Mouse (Mus musculus): ENCODE data around the gene Zdbf2. TPM values are rescaled to one million over a fixed set of nuclear protein-coding genes. Genes with fewer than 3 reads are reported as not detected.
"Not testable (repeated sequence)": the region's sequence is repeated elsewhere in the genome, so short reads cannot be mapped to it uniquely, and the experiment has no call there.

The Zdbf2 gene
- polyA plus RNA-seq, 1 experiment from 2014 or later = 3.4 TPM

DNA sequence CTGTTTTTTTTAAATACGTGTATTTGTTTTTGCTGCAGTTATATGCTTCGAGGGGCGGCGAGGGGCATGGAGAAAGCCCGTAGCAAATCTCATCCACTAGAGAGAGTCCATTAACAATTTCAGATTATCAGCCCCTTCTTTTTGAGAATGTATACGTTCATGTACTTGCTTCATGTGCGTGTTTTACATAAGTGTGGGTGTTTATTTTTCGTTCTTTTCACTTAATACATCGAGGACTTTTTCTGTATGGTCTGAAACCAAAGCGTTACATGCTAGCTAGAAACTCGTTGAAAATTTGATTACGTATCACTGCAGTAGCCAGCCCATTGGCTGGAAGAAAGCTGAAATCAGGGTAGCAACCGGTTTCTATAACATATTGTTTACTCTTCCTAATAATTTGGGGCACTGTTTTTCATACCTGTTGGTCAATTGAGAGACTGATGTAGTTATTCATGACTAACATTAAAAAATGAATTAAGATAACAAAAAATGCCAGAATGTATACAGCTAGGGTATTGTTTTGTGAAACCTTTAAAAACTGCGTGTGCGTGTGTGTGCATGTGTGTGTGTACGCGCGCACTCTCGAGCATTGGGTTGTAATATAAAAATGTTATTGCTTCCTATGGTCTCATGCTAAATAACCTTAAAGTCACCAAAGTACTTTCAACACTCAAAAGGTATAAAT is 1.1 kb downstream of the Zdbf2 start:
- Histone ChIP-seq H3K9ac (ENCODE audit: low read length) (no peak overlapping the region; the same call in 1 of the 2 replicates), H3K4me2 (ENCODE audit: low read depth, low read length) (peak overlapping the region; percentile 82), H3K4me3 (ENCODE audit: low read length) (peak overlapping the region; percentile 59), H3K4me1 (replicated peaks; ENCODE audit: control insufficient read depth, insufficient read depth, low read length) (peaks cover 7% of the 10 kb centered on the region), H3K27me3 (ENCODE audit: control insufficient read depth, insufficient read depth, low read depth, low read length) (peaks cover 60% of the 10 kb centered on the region), H3K27ac (ENCODE audit: low read length) (no peak overlapping the region), H3K36me3 (ENCODE audit: control insufficient read depth, insufficient read depth, low read length) (no peaks in the 10 kb centered on the region), H3K9me3 (ENCODE audit: control insufficient read depth, low read length) (no peaks in the 10 kb centered on the region)
- 13% methylated on average over 19 of the region's 19 CpGs for WGBS
- no peak for ATAC-seq (ENCODE audit: low read depth)

DNA sequence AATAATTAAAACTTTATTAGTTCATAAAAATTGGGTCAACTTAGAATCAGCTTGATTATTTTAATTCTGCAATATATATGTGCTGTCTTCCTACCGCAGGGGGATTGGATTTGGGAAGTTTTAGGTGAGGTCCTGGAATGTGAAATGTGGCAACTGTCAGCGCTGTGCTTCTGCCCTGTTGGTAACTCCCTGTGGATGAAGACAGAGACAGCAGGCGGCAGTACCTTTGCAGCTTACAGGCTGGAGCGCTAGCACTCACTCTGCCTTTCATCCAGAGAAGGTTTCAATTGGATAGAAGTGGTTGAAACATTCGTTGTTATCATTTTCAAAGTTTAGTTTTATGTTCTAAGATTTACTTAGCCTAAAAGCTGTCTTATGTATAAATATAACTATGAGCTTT is 5.0 kb downstream of the Zdbf2 start:
- Histone ChIP-seq H3K36me3 (ENCODE audit: control insufficient read depth, insufficient read depth, low read length) (no peaks in the 10 kb centered on the region), H3K4me3 (ENCODE audit: low read length) (no peak overlapping the region), H3K4me1 (replicated peaks; ENCODE audit: control insufficient read depth, insufficient read depth, low read length) (peaks cover 5% of the 10 kb centered on the region), H3K4me2 (ENCODE audit: low read depth, low read length) (no peak overlapping the region), H3K9ac (ENCODE audit: low read length) (no peak overlapping the region), H3K9me3 (ENCODE audit: control insufficient read depth, low read length) (no peaks in the 10 kb centered on the region), H3K27ac (ENCODE audit: low read length) (no peak overlapping the region), H3K27me3 (ENCODE audit: control insufficient read depth, insufficient read depth, low read depth, low read length) (peaks cover 30% of the 10 kb centered on the region)
- no peak for ATAC-seq (ENCODE audit: low read depth)
- WGBS = 36% methylated on average over 5 of the region's 5 CpGs

DNA sequence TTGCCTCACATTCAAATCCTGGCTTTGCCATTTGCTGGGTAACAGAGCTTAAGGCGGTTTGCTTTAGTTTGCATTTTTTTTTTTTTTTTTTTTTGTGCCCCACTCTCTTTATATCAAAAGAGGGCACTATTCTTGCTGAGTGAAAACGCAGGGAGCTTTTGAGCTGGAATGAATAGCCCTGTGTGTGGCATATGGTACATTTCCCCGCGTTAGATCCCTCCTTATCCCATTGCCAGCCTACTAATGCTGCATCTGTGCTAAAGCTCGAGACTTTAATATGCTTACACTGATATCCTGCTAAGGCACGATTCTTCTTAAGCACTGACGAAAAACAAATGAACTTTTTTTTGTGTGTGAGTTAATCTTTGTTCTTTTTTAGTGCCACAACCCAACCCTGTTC is 20.9 kb downstream of the Zdbf2 start:
- Histone ChIP-seq H3K9me3 (ENCODE audit: control insufficient read depth, low read length) (no peaks in the 10 kb centered on the region), H3K36me3 (ENCODE audit: control insufficient read depth, insufficient read depth, low read length) (no peaks in the 10 kb centered on the region), H3K4me1 (replicated peaks; ENCODE audit: control insufficient read depth, insufficient read depth, low read length) (no peaks in the 10 kb centered on the region), H3K4me2 (ENCODE audit: low read depth, low read length) (no peak overlapping the region), H3K4me3 (ENCODE audit: low read length) (no peak overlapping the region), H3K27me3 (ENCODE audit: control insufficient read depth, insufficient read depth, low read depth, low read length) (no peaks in the 10 kb centered on the region), H3K9ac (ENCODE audit: low read length) (no peak overlapping the region), H3K27ac (ENCODE audit: low read length) (no peak overlapping the region)
- ATAC-seq (ENCODE audit: low read depth) = no peak
- 56% methylated on average over 7 of the region's 7 CpGs for WGBS

DNA sequence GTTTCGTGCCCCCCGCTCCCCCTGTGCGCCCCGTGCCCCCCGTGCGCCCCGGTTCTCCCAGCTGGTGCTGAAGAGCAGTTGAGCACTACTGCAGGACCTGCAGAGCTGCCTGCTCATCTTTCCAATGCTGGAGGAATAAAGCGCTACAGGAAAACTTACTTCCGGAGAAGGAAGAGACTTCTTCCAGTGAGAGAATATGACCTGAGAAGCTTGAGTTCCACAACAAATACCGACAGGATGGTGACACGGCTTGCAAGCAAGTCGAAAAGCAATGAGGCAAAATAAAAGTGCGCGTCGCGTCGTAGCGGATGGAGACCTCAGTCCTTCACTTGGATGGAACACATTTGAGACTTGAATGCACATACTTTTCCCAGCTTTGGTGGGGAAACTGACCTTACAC is 36.6 kb downstream of the Zdbf2 start:
- Histone ChIP-seq H3K9ac (ENCODE audit: low read length) (no peak overlapping the region), H3K9me3 (ENCODE audit: control insufficient read depth, low read length) (no peaks in the 10 kb centered on the region), H3K27ac (ENCODE audit: low read length) (no peak overlapping the region), H3K4me1 (replicated peaks; ENCODE audit: control insufficient read depth, insufficient read depth, low read length) (no peaks in the 10 kb centered on the region), H3K4me2 (ENCODE audit: low read depth, low read length) (no peak overlapping the region), H3K4me3 (ENCODE audit: low read length) (no peak overlapping the region), H3K36me3 (ENCODE audit: control insufficient read depth, insufficient read depth, low read length) (no peaks in the 10 kb centered on the region), H3K27me3 (ENCODE audit: control insufficient read depth, insufficient read depth, low read depth, low read length) (peaks cover 11% of the 10 kb centered on the region)
- no peak for ATAC-seq (ENCODE audit: low read depth)
- 42% methylated on average over 18 of the region's 18 CpGs for WGBS

DNA sequence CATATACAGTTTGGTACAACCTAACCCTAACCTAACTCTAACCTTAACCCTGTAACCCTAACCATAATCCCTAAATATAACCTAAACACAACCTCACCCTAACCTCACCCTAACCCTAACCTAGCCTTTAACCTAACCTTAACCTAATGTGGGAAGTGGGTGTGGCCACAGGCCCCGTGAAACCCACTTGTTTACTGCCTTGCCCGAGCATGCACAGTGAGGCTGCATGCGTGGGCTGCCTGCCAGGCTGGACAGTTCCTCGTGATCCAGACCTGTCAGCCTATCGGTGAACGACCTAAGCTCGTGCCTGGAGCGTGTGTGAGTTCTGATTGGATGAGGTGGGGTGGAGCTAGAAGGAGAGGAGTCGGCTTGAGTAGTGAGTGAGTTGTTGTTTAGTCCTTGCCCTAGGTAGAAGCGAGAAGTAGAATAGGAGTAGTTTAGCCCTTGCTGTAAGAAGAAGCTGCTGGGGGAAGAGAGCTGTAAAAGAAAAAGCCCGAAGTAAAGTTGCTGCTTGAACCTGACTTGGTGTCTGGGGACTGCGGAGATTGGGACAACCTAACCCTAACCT is 50.6 kb downstream of the Zdbf2 start:
- not testable (repeated sequence) for H3K27me3 ChIP-seq (ENCODE audit: control insufficient read depth, insufficient read depth, low read depth, low read length); H3K36me3 ChIP-seq (ENCODE audit: control insufficient read depth, insufficient read depth, low read length); H3K27ac ChIP-seq (ENCODE audit: low read length); H3K4me3 ChIP-seq (ENCODE audit: low read length); H3K9me3 ChIP-seq (ENCODE audit: control insufficient read depth, low read length); H3K4me1 ChIP-seq (replicated peaks; ENCODE audit: control insufficient read depth, insufficient read depth, low read length); H3K4me2 ChIP-seq (ENCODE audit: low read depth, low read length); H3K9ac ChIP-seq (ENCODE audit: low read length); ATAC-seq (ENCODE audit: low read depth)
- WGBS = 32% methylated on average over 12 of the region's 12 CpGs

Small RNA genes lying within 50 kb of the gene (microRNA-seq; reads per million reads assigned to microRNA genes)
- not detected for gene Gm24513

Other genes starting within 250 kb of the Zdbf2 start
- 9.7 and 9.9 TPM in 2 replicates for gene Ino80d, start 158.6 kb upstream of the Zdbf2 start, polyA plus RNA-seq (2015; fragmentation: Nextera tagmentation; extraction: Ambion mirVana)
- 461 and 480 TPM in 2 replicates for gene Eef1b2, start 96.4 kb upstream of the Zdbf2 start, polyA plus RNA-seq (2015; fragmentation: Nextera tagmentation; extraction: Ambion mirVana)
- 123 and 131 TPM in 2 replicates for gene Ndufs1, start 96.4 kb upstream of the Zdbf2 start, polyA plus RNA-seq (2015; fragmentation: Nextera tagmentation; extraction: Ambion mirVana)
- gene Gpr1, start 58.7 kb upstream of the Zdbf2 start, polyA plus RNA-seq (2015; fragmentation: Nextera tagmentation; extraction: Ambion mirVana) = not detected in 2 replicates
- 0.65 and 0.99 TPM in 2 replicates for gene Adam23, start 172.6 kb downstream of the Zdbf2 start, polyA plus RNA-seq (2015; fragmentation: Nextera tagmentation; extraction: Ambion mirVana)

All from lung, embryonic 16.5 days (tissue).